Mouse (Mus musculus) neural tube, embryonic 14.5 days (tissue): ENCODE measurements around the gene Gcn1l1. TPM values are rescaled to one million over a fixed set of nuclear protein-coding genes. Genes with fewer than 3 reads are reported as not detected.
A peak's percentile ranks its signal among the peaks of the same experiment; 100 is the strongest.

ENCODE experiments used
- ATAC-seq: fragments of 200-750 bp; cut with Nextera tagmentation; 2 replicates; pipeline ENCODE4 v1.8.0; 2017; ENCODE audit warnings: low read depth, mild to moderate bottlenecking, moderate TSS enrichment, moderate library complexity
- H3K27ac ChIP-seq: fragments of 300-500 bp; sonication (generic); 2 replicates; pipeline ENCODE4 v1.5.1; 2014; ENCODE audit warnings: low read depth, mild to moderate bottlenecking, control low read depth, low read length, moderate library complexity, mixed read lengths
- H3K27me3 ChIP-seq: fragments of 300-500 bp; sonication (generic); 2 replicates; pipeline ENCODE4 v1.6.1; 2014; ENCODE audit warnings: low read length; ENCODE audit not compliant: control insufficient read depth, insufficient read depth
- H3K36me3 ChIP-seq: fragments of 300-500 bp; sonication (generic); 2 replicates; pipeline ENCODE4 v1.6.1; 2014; ENCODE audit warnings: low read length, mixed read lengths; ENCODE audit not compliant: control insufficient read depth, insufficient read depth
- H3K4me1 ChIP-seq: fragments of 300-500 bp; sonication (generic); 2 replicates; pipeline ENCODE4 v1.6.1; 2014; ENCODE audit warnings: low read length; ENCODE audit not compliant: control insufficient read depth, insufficient read depth
- H3K4me2 ChIP-seq: fragments of 300-500 bp; sonication (generic); 2 replicates; pipeline ENCODE4 v1.6.1; 2014; ENCODE audit warnings: mild to moderate bottlenecking, low read depth, low read length, control low read depth
- H3K4me3 ChIP-seq: fragments of 300-500 bp; sonication (generic); 2 replicates; pipeline ENCODE4 v1.5.1; 2014; ENCODE audit warnings: low read depth, low read length, control low read depth, mixed read lengths
- H3K9ac ChIP-seq: fragments of 300-500 bp; sonication (generic); replicated peaks from 2 replicates; pipeline ENCODE4 v1.6.1; 2014; ENCODE audit warnings: low read depth, mild to moderate bottlenecking, control low read depth, low read length, mixed read lengths
- H3K9me3 ChIP-seq: fragments of 300-500 bp; sonication (generic); 2 replicates; pipeline ENCODE4 v1.6.1; 2016; ENCODE audit warnings: low read length; ENCODE audit not compliant: control insufficient read depth
- WGBS: fragments of 180-500 bp; shearing (Covaris S2); extraction: QIAGEN DNeasy Blood & Tissue Kit; methylation state at CpG from one replicate; pipeline ENCODE4 v1.1.7; 2014; 5-methylcytosine and 5-hydroxymethylcytosine counted together
- polyA plus RNA-seq: library from polyadenylated mRNA; unstranded; fragments of >200 nt; fragmentation: Nextera tagmentation; extraction: Ambion mirVana; gene quantifications from 2 replicates; pipeline ENCODE4 v1.2.1, GENCODE M21; 2014

The Gcn1l1 gene
- polyA plus RNA-seq, 1 experiment from 2014 or later = 45.2 TPM

- no peak overlapping the region for H3K27ac ChIP-seq
- H3K4me2 ChIP-seq = no peak overlapping the region
- peaks cover 29% of the 10 kb centered on the region; the same call in 1 of the 2 replicates for H3K36me3 ChIP-seq
- no peaks in the 10 kb centered on the region for H3K27me3 ChIP-seq
- ATAC-seq = no peak
- H3K9ac ChIP-seq = no peak overlapping the region
- no peaks in the 10 kb centered on the region for H3K9me3 ChIP-seq
- 80% methylated on average over 12 of the region's 12 CpGs for WGBS
- no peak overlapping the region for H3K4me3 ChIP-seq
- no peaks in the 10 kb centered on the region for H3K4me1 ChIP-seq
Observed at GRCm38 (mm10) chr5:115551386-115551785, 13.7 kb upstream of the Gcn1l1 start.

GRCm38 (mm10) chr5:115551799-115552198 lies 13.3 kb upstream of the Gcn1l1 start:
- peaks cover 28% of the 10 kb centered on the region; the same call in 1 of the 2 replicates for H3K36me3 ChIP-seq
- no peak overlapping the region for H3K4me3 ChIP-seq
- no peak overlapping the region for H3K4me2 ChIP-seq
- H3K27ac ChIP-seq = no peak overlapping the region
- no peaks in the 10 kb centered on the region for H3K4me1 ChIP-seq
- no peak for ATAC-seq
- no peak overlapping the region for H3K9ac ChIP-seq
- 84% methylated on average over 13 of the region's 13 CpGs for WGBS
- no peaks in the 10 kb centered on the region for H3K9me3 ChIP-seq
- H3K27me3 ChIP-seq = no peaks in the 10 kb centered on the region

- ATAC-seq = no peak
- H3K27me3 ChIP-seq = no peaks in the 10 kb centered on the region
- no peaks in the 10 kb centered on the region for H3K4me1 ChIP-seq
- H3K27ac ChIP-seq = no peak overlapping the region
- H3K9me3 ChIP-seq = no peaks in the 10 kb centered on the region
- H3K36me3 ChIP-seq = peaks cover 18% of the 10 kb centered on the region; the same call in 1 of the 2 replicates
- H3K4me2 ChIP-seq = no peak overlapping the region
- WGBS = 88% methylated on average over 33 of the region's 33 CpGs
- no peak overlapping the region for H3K9ac ChIP-seq
- no peak overlapping the region for H3K4me3 ChIP-seq
Observed at GRCm38 (mm10) chr5:115553801-115554420, 11.1 kb upstream of the Gcn1l1 start.

DNA sequence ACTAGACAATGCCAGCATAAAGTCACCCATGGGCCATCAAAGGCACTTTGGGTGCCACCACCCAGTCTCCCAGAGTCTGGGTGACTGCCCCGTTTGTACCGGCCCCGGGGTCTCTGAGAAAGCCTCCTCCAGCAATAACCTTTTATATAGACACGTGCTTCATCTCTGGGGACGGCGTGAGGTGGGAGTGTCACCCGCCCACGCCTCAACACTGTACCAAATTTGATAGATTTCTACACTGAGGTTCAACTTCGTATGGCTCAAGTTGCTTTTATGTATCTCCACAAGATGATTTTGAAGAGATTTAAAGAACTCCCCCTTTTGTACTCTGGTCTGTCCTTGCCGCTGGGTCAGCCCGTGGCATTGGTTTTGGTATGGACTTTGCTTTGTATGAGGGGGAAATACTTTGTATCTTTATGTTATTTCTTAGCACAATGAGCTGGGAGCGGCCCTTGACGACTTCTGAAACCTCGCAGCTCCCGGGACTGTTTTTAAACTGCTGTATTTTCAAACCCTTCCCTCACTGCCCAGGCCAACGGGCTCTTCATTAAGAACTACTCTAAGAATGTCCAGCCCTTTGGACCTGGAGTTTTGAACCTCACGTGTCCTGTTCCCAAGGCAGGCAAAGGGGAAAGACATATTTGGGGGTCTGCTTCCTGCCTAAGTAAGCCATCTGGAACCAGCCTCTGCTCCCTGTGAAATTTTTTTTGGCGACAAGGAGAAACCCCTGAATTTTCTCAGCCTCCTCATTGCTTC lies 10.3 kb upstream of the Gcn1l1 start:
- peaks cover 14% of the 10 kb centered on the region; the same call in 1 of the 2 replicates for H3K36me3 ChIP-seq
- no peak overlapping the region for H3K4me3 ChIP-seq
- ATAC-seq = no peak
- no peak overlapping the region for H3K27ac ChIP-seq
- no peaks in the 10 kb centered on the region for H3K27me3 ChIP-seq
- H3K4me1 ChIP-seq = no peaks in the 10 kb centered on the region
- 91% methylated on average over 18 of the region's 18 CpGs for whole genome bisulfite sequencing
- H3K9me3 ChIP-seq = no peaks in the 10 kb centered on the region
- H3K4me2 ChIP-seq = no peak overlapping the region
- H3K9ac ChIP-seq = no peak overlapping the region

- Histone ChIP-seq H3K36me3 (peaks cover 17% of the 10 kb centered on the region; the same call in 1 of the 2 replicates), H3K27ac (no peak overlapping the region), H3K4me3 (no peak overlapping the region), H3K9ac (no peak overlapping the region), H3K9me3 (no peaks in the 10 kb centered on the region), H3K27me3 (no peaks in the 10 kb centered on the region), H3K4me2 (no peak overlapping the region), H3K4me1 (peaks cover 6% of the 10 kb centered on the region)
- ATAC-seq = no peak
- WGBS = 12% methylated on average over 8 of the region's 8 CpGs
Observed at GRCm38 (mm10) chr5:115556217-115556616, 8.8 kb upstream of the Gcn1l1 start.

DNA sequence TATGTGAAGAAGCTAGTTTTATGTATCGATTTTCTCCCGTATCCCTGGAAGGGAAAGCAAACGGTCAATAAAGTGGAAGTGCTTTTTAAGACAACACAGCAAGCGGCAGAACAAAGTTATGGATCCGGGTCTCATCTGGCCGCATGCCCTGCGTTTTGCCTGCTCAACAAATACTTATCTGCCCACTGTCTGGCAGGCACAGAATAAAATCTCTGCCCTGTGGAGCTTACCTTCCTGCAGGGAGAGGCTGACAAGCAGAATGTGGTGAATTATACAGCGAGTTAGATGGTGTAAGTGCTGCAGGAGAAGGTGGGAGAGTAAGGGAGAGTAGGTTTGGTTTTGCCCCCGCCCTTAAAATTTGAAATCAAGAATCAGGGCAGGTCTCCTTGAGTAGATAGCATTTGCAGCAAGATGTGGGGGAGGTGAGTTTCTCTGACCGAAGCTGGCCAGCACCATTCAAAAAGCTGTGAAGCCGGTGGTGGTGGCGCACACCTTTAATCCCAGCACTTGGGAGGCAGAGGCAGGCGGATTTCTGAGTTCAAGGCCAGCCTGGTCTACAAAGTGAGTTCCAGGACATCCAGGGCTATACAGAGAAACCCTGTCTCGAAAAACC lies 6.8 kb upstream of the Gcn1l1 start:
- Histone ChIP-seq H3K4me1 (peaks cover 6% of the 10 kb centered on the region), H3K4me2 (no peak overlapping the region), H3K4me3 (no peak overlapping the region), H3K27me3 (no peaks in the 10 kb centered on the region), H3K9ac (no peak overlapping the region), H3K9me3 (no peaks in the 10 kb centered on the region), H3K36me3 (peaks cover 25% of the 10 kb centered on the region), H3K27ac (no peak overlapping the region)
- no peak for ATAC-seq
- WGBS = 95% methylated on average over 14 of the region's 14 CpGs

- H3K9me3 ChIP-seq = no peaks in the 10 kb centered on the region
- peak within 1 kb of the TSS; percentile 96 for H3K9ac ChIP-seq
- peak within 1 kb of the TSS; percentile 88 for H3K4me3 ChIP-seq
- H3K36me3 ChIP-seq = peaks cover 29% of the 10 kb centered on the region
- ATAC-seq = peak; percentile 99
- no peaks in the 10 kb centered on the region for H3K27me3 ChIP-seq
- under 1% methylated on average over 73 of the region's 78 CpGs for whole genome bisulfite sequencing
- H3K27ac ChIP-seq = peak within 1 kb of the TSS; percentile 83
- peak within 1 kb of the TSS; percentile 77 for H3K4me2 ChIP-seq
- H3K4me1 ChIP-seq = peaks cover 7% of the 10 kb centered on the region
Observed at GRCm38 (mm10) chr5:115559237-115560101, 5.6 kb upstream of the Gcn1l1 start, which contains the start of gene Rplp0. Rplp0 (plus strand) TSS chr5:115559467.

- Histone ChIP-seq H3K9ac (peak overlapping the region; percentile 96; the same call in 1 of the 2 replicates), H3K36me3 (peaks cover 29% of the 10 kb centered on the region), H3K9me3 (no peaks in the 10 kb centered on the region), H3K27ac (no peak overlapping the region), H3K4me1 (peaks cover 12% of the 10 kb centered on the region), H3K4me3 (peak overlapping the region; percentile 88), H3K4me2 (peak overlapping the region; percentile 77), H3K27me3 (no peaks in the 10 kb centered on the region; the same call in 1 of the 2 replicates)
- no peak for ATAC-seq
- 37% methylated on average over 13 of the region's 13 CpGs for WGBS
Observed at GRCm38 (mm10) chr5:115560336-115560905, 4.6 kb upstream of the Gcn1l1 start.
